Mouse (Mus musculus): ENCODE data around the gene Vamp1. TPM values are rescaled to one million over a fixed set of nuclear protein-coding genes. Genes with fewer than 3 reads are reported as not detected.

Vamp1 gene
- 1.4 and 1.9 TPM in 2 replicates for polyA plus RNA-seq (2012; ENCODE audit: insufficient read depth, low replicate concordance)

DNA sequence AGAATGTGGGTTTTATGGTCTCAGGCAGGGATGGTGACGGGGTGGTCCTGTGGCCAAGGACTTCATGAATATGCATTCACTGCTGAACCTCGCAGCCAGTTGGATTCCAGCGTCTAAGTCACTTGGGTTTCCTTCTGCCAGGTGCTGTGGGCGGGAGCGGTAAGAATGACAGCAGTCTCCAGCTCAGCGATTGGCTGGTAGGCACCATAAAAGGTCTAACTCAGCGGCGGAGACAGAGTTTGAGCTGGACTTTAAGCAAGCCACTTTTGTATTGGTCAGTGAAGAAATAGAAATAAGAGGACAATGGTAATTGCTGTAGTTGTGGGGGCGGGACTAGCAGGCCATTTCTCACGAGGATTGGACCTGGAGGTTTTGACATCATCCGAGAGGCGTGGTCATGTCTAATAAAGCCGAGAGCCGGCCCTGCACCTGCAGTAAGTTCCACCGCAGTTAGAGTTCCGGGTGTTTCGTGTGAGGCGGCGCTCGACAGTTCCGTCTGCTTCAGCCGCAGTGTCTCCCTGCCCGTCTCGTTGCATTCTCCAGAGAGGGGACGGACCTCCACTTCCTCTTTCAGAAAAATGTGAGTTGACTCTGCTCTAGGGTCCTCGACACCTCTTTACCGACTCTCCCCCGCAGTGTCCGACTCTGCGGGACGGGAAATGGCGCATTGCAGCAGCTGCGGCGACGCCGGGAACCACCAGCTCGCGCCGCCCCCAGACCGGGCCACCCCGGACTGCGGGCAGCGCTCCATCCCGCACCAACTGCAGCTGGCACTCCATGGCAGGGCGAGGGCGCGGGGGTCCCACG lies at the start of gene Vamp1:
Gene Vamp1 (plus strand): TSS at position 404 of the 807 bp plus-strand sequence.
- Histone ChIP-seq H3K4me1 (peaks cover 37% of the 10 kb centered on the region), H3K9me3 (no peaks in the 10 kb centered on the region), H3K36me3 (replicated peaks; ENCODE audit: low read length) (peaks cover 29% of the 10 kb centered on the region), H3K27me3 (replicated peaks) (no peaks in the 10 kb centered on the region), H3K4me3 (replicated peaks) (peak within 1 kb of the TSS; percentile 95)
- TF ChIP-seq FLI1 (IDR thresholded peaks at IDR 0.05; ENCODE audit: low read length) (no peak), GATA1 (IDR thresholded peaks at IDR 0.05; ENCODE audit: borderline replicate concordance, low read length) (no peak)

DNA sequence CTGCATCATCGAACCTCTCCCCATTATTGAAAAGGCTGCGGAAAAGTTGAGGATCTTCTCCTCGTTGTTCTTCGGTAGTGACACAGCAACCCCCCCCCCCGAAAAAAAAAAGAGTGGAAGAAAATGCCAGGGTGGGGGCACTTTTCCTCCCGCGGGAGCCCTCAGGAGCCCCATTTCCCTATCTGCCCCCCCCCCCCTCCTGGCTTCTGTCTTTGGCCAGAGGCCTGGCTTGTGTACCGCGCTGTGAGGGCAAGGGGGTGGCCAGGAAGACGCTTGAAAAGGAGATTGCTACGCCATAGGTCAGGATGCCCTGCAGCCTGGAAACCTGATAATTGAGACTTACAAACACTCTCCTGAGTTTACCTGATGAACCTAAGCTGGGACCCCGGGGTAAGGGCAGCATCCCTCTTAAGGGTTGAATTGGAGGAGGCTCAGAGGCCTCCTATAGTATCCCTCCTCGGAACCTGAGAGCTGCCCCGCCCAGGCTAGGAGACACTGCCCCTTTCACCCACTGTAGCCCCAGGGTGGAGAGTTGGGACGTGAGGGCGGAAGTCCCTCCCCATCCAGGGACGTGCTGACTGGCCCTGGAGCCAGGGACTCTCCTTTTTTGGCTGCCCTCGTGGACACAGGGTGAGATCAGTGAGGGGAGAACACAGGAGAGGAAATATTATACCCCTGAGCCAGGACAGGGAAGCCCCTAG lies 49.1 kb upstream of the Vamp1 start, which contains the start of gene Gapdh:
Gene Gapdh (minus strand): TSS at position 417 of the 701 bp plus-strand sequence.
- TF ChIP-seq FLI1 (IDR thresholded peaks at IDR 0.05; ENCODE audit: low read length) (no peak), GATA1 (IDR thresholded peaks at IDR 0.05; ENCODE audit: borderline replicate concordance, low read length) (no peak)
- H3K36me3 ChIP-seq (replicated peaks; ENCODE audit: low read length): peaks cover 76% of the 10 kb centered on the region
- H3K4me1 ChIP-seq: peaks cover 67% of the 10 kb centered on the region
- peak within 1 kb of the TSS; percentile 100 for H3K4me3 ChIP-seq (replicated peaks)
- H3K27me3 ChIP-seq (replicated peaks): no peaks in the 10 kb centered on the region
- no peaks in the 10 kb centered on the region for H3K9me3 ChIP-seq

DNA sequence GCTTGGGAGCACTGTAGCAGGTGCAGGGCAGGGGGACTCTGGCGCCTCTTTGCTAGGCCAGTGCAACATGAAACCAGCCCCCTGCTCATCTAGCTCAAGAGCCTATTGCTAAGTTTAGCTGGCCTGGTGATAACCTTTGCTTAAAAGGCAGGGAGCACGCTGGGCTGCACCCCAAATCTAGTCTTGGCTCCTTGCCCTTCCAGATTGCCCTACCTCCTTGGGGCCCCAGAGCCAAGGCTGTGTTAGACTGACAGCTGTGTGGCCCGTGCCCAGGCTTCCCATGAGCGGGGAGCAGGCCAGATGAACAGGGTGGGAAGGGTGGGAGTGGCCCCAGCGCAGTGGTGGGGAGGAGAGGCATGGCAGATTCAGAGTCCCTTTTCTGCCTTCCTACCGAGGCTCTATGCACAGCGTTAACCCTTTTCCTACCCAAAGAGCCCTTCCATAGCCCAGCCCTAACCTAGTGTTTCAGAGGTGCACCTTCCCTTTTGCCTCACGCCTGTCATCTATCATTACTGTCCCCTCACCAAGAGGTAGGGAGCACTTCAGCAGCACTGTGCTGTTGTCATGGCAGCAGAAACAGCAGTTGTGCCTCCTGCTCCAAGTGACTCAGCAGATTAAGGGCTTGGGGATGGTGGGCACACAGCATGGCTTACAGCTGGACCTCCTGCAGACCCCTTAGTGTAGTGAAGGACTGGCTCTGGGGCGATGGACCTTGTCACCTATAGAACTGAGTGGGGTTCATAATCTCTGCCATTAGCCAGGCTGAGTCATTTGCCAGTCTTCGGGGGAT lies 48.3 kb upstream of the Vamp1 start:
- H3K36me3 ChIP-seq (replicated peaks; ENCODE audit: low read length): peaks cover 77% of the 10 kb centered on the region
- H3K4me3 ChIP-seq (replicated peaks): peak overlapping the region; percentile 100
- no peak for TF ChIP-seq GATA1 (IDR thresholded peaks at IDR 0.05; ENCODE audit: borderline replicate concordance, low read length)
- no peak for TF ChIP-seq FLI1 (IDR thresholded peaks at IDR 0.05; ENCODE audit: low read length)
- no peaks in the 10 kb centered on the region for H3K27me3 ChIP-seq (replicated peaks)
- peaks cover 63% of the 10 kb centered on the region for H3K4me1 ChIP-seq
- no peaks in the 10 kb centered on the region for H3K9me3 ChIP-seq

DNA sequence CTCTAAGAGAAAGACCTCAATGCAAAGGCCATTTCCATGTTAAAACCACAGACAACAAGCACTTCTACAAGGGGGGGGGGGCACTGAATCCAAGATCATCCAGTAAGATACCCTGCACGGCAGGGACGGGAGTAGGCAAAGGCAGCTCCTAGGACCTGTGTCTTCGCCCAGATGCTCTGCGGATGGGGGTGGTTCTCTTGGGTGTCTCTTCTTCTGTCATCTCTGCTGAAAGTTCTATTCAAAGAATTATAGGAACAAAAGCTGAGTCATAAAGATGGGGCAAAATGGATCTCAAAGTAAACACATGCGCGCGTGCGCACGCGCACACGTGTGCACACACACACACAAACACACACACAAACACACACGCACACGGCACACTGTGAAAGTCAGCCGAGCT lies 47.3 kb upstream of the Vamp1 start:
- H3K4me1 ChIP-seq: peaks cover 55% of the 10 kb centered on the region
- TF ChIP-seq GATA1 (IDR thresholded peaks at IDR 0.05; ENCODE audit: borderline replicate concordance, low read length) (no peak), FLI1 (IDR thresholded peaks at IDR 0.05; ENCODE audit: low read length) (no peak)
- H3K9me3 ChIP-seq: no peaks in the 10 kb centered on the region
- H3K4me3 ChIP-seq (replicated peaks): no peak overlapping the region
- H3K36me3 ChIP-seq (replicated peaks; ENCODE audit: low read length): peaks cover 80% of the 10 kb centered on the region
- no peaks in the 10 kb centered on the region for H3K27me3 ChIP-seq (replicated peaks)

DNA sequence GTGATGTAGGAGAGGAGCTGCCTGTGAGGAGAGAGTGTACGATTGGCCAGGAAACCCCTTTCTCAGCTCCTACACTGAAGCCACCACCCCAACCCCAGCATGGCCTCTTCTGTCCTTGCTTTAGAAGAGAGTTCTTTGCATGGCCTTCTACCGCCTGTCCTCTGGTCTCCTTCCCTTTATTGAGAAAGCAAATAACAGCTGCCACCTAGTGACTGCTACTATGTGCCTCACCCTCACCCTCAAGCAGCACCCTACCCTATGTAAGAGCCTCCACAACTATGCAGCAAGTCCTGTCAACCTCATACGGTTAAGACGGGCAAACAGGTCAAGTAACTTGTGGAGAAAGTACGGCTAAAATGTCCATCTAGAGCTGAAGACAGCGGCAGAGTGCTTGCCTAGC lies 45.2 kb upstream of the Vamp1 start:
- Histone ChIP-seq H3K36me3 (replicated peaks; ENCODE audit: low read length) (peaks cover 80% of the 10 kb centered on the region), H3K4me1 (peaks cover 39% of the 10 kb centered on the region), H3K9me3 (no peaks in the 10 kb centered on the region), H3K27me3 (replicated peaks) (no peaks in the 10 kb centered on the region), H3K4me3 (replicated peaks) (no peak overlapping the region)
- TF ChIP-seq FLI1 (IDR thresholded peaks at IDR 0.05; ENCODE audit: low read length) (no peak), GATA1 (IDR thresholded peaks at IDR 0.05; ENCODE audit: borderline replicate concordance, low read length) (no peak)

DNA sequence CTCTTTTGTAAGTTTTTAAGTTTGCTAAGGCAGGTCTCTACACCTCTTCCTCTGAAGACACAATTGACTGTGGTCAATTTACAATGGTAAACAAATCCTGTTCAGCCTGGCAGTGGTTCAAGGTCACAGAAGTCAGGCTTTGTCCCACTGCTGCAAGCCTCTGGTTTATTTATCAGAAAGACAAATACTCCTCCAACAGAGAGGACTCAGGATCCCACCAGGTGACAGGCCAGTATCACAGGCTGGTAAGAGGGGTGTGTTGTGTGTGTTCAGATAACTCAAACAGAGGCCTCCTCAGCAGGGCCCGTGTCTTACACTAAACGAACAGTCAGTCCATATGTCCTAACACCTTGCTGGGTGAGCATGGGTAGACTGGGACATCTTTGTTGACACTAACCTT lies 42.9 kb upstream of the Vamp1 start:
- H3K4me1 ChIP-seq: peaks cover 24% of the 10 kb centered on the region
- no peaks in the 10 kb centered on the region for H3K27me3 ChIP-seq (replicated peaks)
- TF ChIP-seq FLI1 (IDR thresholded peaks at IDR 0.05; ENCODE audit: low read length) (no peak), GATA1 (IDR thresholded peaks at IDR 0.05; ENCODE audit: borderline replicate concordance, low read length) (no peak)
- H3K4me3 ChIP-seq (replicated peaks): no peak overlapping the region
- H3K9me3 ChIP-seq: no peaks in the 10 kb centered on the region
- H3K36me3 ChIP-seq (replicated peaks; ENCODE audit: low read length): peaks cover 99% of the 10 kb centered on the region

DNA sequence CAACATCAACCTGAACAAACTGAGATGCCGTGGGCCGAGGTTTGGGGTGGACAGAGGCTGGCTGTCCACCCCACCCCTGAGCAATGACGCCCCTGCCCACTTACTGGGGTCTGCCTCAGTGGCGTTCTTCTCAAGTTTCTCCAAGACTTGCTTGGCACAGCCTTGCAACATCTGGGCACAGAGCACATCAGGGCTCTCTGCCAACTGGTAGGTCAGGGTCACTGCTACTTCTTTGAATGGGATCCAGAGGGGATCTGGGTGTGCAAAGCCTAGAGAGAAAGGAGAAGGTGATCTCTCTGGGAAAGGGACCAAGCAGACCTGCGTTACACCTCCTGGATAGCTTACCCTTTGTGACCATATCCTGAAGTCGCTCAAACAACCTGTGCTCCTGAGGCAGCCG lies 42.1 kb upstream of the Vamp1 start:
- Histone ChIP-seq H3K4me1 (peaks cover 16% of the 10 kb centered on the region), H3K36me3 (replicated peaks; ENCODE audit: low read length) (peaks cover 99% of the 10 kb centered on the region)

DNA sequence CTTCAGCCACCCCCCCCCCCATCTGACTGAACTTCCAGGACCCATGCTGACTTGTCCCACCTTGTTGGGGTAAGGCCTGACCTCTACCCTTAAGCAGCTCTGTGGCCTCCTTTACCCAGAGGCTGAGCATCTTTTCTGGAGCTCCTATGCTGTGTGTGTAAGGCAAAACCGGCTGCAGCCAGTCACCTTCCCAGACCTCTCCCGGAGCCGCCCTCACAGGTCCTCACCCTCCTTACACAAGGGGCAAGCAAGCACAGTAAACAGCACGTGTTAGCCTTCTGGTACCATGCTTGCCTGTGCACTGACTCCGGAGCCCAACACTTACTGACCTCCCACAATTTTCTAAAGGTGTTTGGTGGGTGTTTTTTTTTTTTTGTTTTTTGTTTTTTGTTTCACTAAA lies 39.9 kb upstream of the Vamp1 start:
- peaks cover 97% of the 10 kb centered on the region for H3K36me3 ChIP-seq (replicated peaks; ENCODE audit: low read length)
- no peaks in the 10 kb centered on the region for H3K9me3 ChIP-seq
- no peak overlapping the region for H3K4me3 ChIP-seq (replicated peaks)
- H3K4me1 ChIP-seq: no peaks in the 10 kb centered on the region
- no peak for TF ChIP-seq GATA1 (IDR thresholded peaks at IDR 0.05; ENCODE audit: borderline replicate concordance, low read length)
- TF ChIP-seq FLI1 (IDR thresholded peaks at IDR 0.05; ENCODE audit: low read length): no peak
- no peaks in the 10 kb centered on the region for H3K27me3 ChIP-seq (replicated peaks)

More for the DNA sequence above, 42.1 kb upstream of the Vamp1 start:
- Histone ChIP-seq H3K9me3 (no peaks in the 10 kb centered on the region), H3K4me3 (replicated peaks) (no peak overlapping the region), H3K27me3 (replicated peaks) (no peaks in the 10 kb centered on the region)
- TF ChIP-seq FLI1 (IDR thresholded peaks at IDR 0.05; ENCODE audit: low read length) (no peak), GATA1 (IDR thresholded peaks at IDR 0.05; ENCODE audit: borderline replicate concordance, low read length) (no peak)

DNA sequence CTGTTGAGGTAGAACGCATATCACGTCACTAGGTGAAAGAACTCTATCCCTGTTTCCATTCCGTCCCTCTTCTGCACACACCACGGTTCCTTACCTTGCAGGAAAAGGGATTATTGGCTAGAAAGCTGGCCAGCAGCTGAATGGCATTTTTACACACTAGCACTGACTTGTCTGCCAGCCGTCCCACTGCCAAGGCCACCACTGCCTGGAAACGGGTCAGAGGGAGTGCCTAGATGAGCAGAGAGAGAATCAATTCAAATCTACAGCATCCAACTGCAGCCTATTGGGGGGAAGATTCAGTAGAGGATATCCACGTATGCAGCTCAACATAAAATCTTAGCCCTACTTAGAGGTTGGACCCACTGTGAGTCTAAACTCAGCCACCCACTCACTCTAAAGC lies 35.8 kb upstream of the Vamp1 start:
- no peak for TF ChIP-seq FLI1 (IDR thresholded peaks at IDR 0.05; ENCODE audit: low read length)
- TF ChIP-seq GATA1 (IDR thresholded peaks at IDR 0.05; ENCODE audit: borderline replicate concordance, low read length): no peak
- H3K27me3 ChIP-seq (replicated peaks): no peaks in the 10 kb centered on the region
- H3K9me3 ChIP-seq: no peaks in the 10 kb centered on the region
- H3K4me1 ChIP-seq: 0 out of 2 replicates have a peak, but pooled peaks cover 3% of the 10 kb centered on the region
- H3K4me3 ChIP-seq (replicated peaks): no peak overlapping the region
- H3K36me3 ChIP-seq (replicated peaks; ENCODE audit: low read length): peaks cover 95% of the 10 kb centered on the region
